Mouse (Mus musculus) T-helper 2 cell (primary cell): ENCODE data around the gene Eps8l1.

Source experiments
- in situ Hi-C: fragments of 300-600 bp; cut with MboI, MseI; formaldehyde crosslinking; loops from one replicate; pipeline ENCODE4 v1.15.1; 2025; ENCODE audit warnings: high pct_unique_total_duplicates

Eps8l1 gene

DNA sequence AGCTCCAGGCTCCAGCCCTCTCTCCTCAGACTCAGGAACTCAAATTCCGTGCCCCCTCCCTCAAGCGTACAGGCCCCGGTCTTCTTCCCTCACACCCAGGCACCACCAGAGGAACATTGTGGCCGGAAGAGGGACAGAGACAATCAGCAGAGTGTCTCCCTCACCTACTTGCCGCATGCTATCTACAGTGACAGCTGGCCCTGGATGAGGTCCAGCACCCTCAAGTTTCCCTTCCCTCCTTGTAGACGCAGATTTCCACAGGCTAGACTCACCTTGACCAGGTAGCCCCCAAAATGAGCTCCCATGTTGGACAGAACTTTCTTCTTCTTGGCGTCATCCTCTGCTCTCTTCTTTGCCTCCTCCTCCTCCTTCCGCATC lies 48.3 kb downstream of the Eps8l1 start:
- in situ Hi-C loops = no loop called here

DNA sequence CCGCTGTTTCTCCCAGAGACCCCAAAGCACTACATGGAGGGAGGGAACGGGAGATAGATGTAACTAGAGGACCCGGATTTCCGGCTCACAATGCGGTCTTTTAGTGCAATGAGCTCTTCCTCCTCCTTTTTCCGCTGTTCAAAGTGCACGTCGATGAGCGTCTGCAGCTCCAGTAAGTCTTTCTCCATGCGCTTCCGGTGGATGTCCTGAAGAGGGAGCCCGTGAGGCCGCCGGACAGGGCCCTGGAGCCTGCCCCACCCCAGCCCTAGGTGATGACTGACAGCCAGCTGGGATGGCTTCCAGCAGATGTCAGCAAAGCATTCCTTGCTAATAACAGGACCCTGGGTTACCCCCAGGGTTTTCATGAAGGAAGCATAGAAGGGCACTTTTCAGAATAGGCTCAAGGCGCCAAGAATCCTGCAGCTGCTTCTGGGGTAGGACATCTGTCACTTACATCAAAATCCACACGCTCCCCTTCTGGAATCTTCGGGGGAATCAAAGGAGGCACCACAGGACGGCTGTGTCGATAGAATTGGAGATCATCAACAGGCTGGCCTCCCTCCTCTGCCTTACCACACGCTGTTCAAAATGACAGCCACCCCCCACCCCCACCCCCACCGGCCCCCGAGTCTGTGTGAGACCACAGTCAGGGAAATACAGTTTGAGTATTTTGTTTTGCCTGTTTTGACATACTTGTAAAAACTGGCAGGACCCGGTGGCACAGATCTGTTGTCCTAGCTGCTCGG lies 49.6 kb downstream of the Eps8l1 start:
- in situ Hi-C loops = no loop called here

DNA sequence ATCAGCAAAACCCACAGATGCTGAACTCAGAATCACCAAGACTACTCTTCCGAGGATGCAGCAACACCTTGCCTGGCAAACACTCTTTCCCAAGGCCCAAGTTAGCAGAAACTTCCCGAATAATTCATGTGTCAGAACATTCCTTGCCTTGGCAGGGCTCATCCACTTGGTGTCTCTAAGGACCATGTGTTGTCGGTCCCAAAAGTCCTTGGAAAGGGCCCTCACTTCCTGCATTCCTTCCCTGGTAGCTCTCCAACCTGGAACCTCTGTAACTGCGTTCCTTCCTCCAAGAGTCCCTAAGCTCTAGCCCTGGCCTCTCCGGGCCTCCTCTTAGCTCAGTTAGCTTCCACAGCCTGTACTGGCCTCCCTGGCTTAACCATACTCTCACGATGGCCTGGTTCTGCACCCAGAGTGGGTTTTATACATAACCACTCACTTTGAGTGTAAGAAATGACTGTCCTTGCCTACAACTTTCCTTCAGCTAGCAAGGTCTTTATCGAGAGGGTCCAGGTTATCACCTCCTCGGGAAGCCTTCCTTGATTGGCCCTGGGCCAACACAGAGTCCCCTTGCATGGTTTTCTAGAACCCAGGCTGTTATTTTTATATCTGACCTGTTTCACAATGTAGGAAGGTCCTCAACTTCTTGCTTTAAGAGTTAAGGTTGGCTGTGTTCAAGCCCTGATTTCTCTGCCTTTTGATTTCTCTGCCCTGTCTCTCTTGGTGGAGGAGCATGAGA lies 51.2 kb downstream of the Eps8l1 start:
- in situ Hi-C loops = no loop called here

GRCm38 (mm10) chr7:4513236-4513635 lies 52.8 kb downstream of the Eps8l1 start:
- in situ Hi-C loops = no loop called here

GRCm38 (mm10) chr7:4513829-4514712 lies 53.6 kb downstream of the Eps8l1 start:
- in situ Hi-C loops = no loop called here

DNA sequence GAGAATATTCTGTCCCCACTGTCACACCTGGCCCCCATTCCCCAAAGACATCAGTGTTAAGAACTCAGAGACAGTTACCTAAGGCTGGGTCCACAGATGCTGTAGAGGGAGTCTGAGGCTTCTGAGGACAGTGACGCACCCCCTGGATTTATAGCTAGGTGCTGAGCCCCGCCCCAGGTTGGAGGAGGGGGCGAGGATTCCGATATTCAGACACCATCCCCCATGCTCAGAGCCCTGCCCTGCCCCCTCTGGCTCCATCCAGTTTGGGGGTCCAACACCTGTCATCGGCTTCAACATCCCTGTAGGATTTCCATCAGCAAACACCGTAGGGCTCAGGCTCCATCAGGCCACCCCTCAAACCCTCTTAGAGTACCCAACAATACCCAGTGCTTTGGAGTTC lies 55.4 kb downstream of the Eps8l1 start:
- in situ Hi-C loops = loop anchor here (5.0 kb wide), 1 partner anchor 374 kb away; no protein-coding TSS in a partner anchor

DNA sequence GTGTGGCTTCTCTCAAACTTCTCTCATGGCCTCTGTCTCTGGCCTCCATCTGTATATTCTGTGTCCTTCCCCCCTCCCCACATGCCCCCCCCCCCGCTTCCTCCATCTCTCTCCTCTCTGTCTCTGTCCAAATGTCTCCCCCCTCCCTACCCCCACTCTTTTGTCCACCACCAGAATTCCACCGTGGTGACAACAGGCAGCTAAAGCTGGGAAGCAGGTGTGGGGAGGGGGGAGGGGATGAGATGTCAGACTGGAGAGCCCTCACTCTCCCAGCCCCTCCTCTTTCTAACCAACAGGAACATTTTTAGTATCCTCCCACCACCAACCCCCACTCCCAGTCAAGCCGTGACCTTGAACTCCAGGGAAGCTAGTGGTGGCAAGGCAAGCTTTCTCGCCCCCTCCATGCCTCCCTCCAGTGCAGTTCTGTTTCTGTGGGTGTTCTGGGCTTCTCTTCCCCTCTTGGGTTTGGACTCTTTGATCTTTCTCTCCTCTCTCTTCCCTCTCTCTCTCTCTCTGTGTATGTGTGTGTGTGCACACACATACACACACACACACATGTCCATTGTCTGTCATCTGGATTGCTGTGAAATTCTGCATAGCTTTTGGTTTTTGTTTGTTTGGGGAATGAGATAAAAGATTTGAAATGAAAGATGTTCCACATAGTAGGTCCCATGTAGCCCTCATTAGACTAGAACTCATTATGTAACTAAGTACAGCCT lies 56.0 kb downstream of the Eps8l1 start, which contains the start of gene Tnnt1:
Gene Tnnt1, minus strand, starts transcription at position 51 of the 719 bp plus-strand sequence.
- in situ Hi-C loops = loop anchor here (5.0 kb wide), 1 partner anchor 374 kb away; no protein-coding TSS in a partner anchor

DNA sequence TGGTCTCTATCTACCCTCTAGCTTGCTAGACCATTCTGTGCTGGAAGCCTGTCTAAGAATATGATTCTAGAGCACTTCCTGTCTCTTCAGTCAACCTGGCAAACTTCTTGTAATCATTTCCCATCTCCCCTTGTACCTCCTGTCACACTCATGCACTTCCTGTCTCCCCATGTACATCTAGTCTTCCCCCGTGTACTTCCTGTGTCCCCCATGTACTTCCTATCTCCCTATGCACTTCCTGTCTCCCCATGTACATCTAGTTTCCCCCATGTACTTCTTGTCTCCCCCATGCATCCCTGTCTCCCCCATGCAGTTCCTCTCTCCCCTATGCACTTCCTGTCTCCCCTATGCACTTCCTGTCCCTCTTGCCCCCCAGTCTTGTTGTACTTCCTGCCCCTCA lies 58.0 kb downstream of the Eps8l1 start:
- in situ Hi-C loops = loop anchor here (5.0 kb wide), 1 partner anchor 376 kb away; no protein-coding TSS in a partner anchor

DNA sequence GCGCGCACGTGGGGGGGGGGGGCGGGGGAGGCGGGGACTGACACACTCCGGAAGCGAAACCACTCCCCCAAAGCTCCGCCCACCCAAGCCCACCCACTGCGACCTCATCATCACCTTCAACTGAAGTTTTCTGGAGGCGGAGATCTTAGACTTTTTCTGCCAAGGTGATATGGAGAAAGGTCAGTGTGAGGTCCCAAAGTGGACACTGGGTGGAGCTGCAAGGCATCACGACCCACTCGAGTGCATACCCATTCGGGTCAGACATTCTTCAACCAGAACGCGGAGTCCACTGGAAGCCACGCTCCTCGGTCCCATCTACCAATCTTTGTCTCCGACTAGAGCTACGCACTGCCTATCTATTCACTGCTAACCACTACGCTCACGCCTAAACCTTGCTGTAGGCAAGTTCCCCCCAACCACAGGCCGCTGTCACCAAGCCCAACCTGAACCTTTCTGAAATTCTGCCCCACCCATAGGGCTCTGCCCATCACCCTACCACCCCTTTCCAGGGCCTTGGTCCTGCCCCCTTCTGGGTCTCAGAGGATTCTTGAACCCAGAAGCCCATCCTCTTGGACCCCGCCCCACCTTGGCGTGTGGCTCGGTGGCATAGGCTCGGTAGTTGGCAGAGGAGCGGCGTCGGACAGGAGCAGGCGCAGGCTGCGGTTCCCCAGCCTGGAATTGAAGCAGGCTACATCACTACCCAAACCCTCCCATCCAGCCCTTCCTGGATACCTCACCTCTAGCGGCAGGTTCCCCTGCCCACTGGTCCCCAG lies 60.9 kb downstream of the Eps8l1 start:
- in situ Hi-C loops = loop anchor here (5.0 to 10.0 kb wide), 3 partner anchors 89 to 397 kb away; no protein-coding TSS in a partner anchor

GRCm38 (mm10) chr7:4522292-4522691 lies 61.8 kb downstream of the Eps8l1 start:
- in situ Hi-C loops = loop anchor here (5.0 to 10.0 kb wide), 3 partner anchors 90 to 397 kb away; no protein-coding TSS in a partner anchor

DNA sequence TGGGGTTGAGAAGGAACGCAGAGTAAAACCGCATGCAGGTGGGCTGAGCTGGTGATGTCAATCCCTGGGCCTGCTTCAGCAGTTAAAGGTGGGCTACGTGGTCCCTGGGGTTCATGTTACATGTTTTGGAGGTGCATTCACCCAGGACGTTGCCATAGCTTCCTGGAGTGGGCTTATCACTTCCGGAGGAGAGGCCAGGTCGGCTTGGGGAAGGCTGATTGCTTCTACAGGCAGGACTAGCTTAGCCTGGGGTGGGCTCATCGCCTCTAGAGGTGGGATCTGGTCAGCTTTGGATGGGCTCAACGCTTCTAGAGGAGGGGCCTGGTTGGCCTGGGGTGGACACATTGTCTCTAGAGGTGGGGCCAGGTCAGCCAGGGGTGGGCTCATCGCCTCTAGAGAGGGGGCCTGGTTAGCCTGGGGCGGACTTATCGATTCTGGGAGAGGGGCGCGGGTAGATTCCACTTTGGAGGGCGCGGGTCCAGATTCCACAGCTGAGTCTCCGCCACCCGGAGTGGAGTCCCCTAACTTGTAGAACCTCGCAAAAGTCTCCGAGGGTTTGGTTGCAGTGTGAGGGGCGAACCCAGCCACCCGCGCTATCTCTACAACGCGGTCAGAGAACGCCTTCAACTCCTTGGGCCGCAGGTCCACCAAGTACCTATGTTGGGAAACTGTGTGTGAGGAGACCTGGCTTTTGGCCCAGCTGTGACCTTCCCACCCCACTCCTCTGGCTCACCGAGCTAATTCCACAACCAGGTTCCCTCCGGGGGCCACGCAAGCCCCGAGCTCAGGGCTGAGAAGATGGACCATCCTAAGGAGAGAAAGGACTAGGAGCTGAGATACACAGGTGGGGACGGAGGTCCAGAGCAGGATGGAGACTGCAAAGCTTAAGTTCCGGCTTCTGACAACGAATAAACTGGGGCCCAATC lies 63.0 kb downstream of the Eps8l1 start:
- in situ Hi-C loops = loop anchor here (5.0 to 10.0 kb wide), 3 partner anchors 91 to 399 kb away; no protein-coding TSS in a partner anchor

GRCm38 (mm10) chr7:4524212-4524922 lies 63.9 kb downstream of the Eps8l1 start, which contains the start of gene Tnni3:
Gene Tnni3, minus strand, starts transcription at chr7:4524229.
- in situ Hi-C loops = loop anchor here (5.0 to 10.0 kb wide), 3 partner anchors 92 to 400 kb away; no protein-coding TSS in a partner anchor

DNA sequence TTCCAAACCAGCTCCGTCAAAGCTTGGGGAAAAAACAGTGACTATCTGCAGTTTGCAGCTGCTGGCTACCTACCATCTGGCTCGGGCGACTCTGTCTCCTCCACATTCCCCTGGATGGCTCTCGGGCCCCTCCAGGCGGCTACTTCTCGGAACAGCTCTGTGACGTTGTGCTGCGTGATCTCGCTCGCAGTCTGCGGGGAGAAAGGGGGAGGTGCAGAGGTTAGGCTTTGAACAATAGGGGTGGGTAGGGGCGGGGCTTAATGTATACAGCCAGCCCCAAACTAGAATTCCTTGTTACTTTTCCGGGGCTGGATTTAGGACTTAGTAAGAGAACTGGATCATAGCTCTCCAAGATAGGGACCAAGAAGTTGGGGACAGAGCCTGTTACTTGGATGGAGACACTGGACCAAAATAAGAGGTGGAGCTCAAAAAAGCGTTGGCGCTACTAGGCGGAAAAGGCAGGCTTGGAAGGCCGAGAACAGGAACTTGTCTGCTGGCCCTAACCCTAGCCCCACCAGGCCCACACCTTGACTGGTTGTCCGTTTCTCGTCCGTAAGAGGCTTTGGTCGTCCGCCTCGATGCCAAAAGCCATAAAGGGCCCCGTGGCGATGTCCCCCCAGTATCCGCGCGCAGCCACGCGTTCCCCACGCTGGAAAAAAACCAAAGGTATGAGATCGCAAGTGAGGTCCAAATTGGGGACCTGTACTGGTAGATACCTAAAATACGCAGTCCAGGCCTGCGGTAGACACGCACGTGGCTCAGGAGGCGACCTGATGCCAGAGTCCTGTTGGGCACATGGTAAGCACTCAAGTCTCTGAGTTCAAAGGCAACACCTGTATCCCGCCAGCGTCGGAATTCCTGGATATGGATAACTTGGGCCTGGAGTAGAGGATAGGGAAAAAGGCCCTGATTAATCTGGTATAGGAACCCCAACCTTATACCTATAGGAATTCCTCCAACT lies 66.1 kb downstream of the Eps8l1 start:
- in situ Hi-C loops = loop anchor here (10.0 kb wide), 1 partner anchor 402 kb away; no protein-coding TSS in a partner anchor

DNA sequence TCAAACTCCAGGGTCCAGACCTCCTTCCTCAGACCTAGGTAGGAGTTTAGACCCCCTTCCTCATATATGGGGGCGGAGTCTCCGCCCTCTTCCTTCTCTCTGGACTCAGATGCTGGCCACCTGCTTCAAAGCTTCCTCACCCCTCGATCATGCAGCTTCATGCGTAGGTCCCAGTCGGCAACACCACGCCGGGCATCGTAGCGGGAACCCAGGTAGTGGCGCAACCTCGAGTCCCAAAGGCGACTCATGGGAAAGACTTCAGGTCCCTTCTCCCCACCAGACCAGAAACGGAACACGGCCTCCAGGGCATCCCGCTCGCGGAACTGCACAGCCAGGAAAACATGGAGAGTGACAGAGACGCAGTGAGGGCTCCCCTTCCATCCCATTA lies 66.8 kb downstream of the Eps8l1 start:
- in situ Hi-C loops = loop anchor here (10.0 kb wide), 1 partner anchor 402 kb away; no protein-coding TSS in a partner anchor
